Mouse (Mus musculus) C2C12 (cell line): Measurements from ENCODE around the gene St8sia1.

Source experiments
- CEBPB ChIP-seq: IDR thresholded peaks from one replicate; pipeline ENCODE4 v1.6.1; 2011; ENCODE audit warnings: low read depth, mild to moderate bottlenecking, control low read depth, moderate library complexity
- CTCF ChIP-seq: IDR thresholded peaks from one replicate; pipeline ENCODE4 v1.5.1; 2011; ENCODE audit not compliant: control insufficient read depth, insufficient read depth, insufficient read length
- FOSL1 ChIP-seq: IDR thresholded peaks from one replicate; pipeline ENCODE4 v1.8.0; 2011; ENCODE audit warnings: mild to moderate bottlenecking, low read length; ENCODE audit not compliant: poor library complexity, insufficient read depth, severe bottlenecking
- MAX ChIP-seq: IDR thresholded peaks from one replicate; pipeline ENCODE4 v1.6.1; 2011; ENCODE audit warnings: mild to moderate bottlenecking, control low read depth
- MYOD1 ChIP-seq: IDR thresholded peaks from one replicate; pipeline ENCODE4 v1.6.1; 2011; ENCODE audit warnings: low read depth; ENCODE audit not compliant: control insufficient read depth, insufficient read length
- MYOG ChIP-seq: IDR thresholded peaks from one replicate; pipeline ENCODE4 v1.6.1; 2011; ENCODE audit not compliant: control insufficient read depth, insufficient read length; ENCODE audit errors: extremely low read depth
- USF1 ChIP-seq: IDR thresholded peaks from one replicate; pipeline ENCODE4 v1.6.1; 2011; ENCODE audit warnings: low read depth, mild to moderate bottlenecking, control low read depth, moderate library complexity

- TF ChIP-seq CTCF = no peak
- no peak for TF ChIP-seq MAX
- no peak for TF ChIP-seq USF1
- TF ChIP-seq MYOG = no peak
- no peak for TF ChIP-seq CEBPB
- TF ChIP-seq MYOD1 = no peak
- no peak for TF ChIP-seq FOSL1
These were observed 145.9 kb downstream of the St8sia1 start for GRCm38 (mm10) chr6:142818306-142818705.
